Mouse (Mus musculus): Measurements from ENCODE around the gene Copa. TPM values are rescaled to one million over a fixed set of nuclear protein-coding genes. Genes with fewer than 3 reads are reported as not detected.

The Copa gene
- total RNA-seq, 2 experiments from 2014 or later: 136 to 150 TPM

DNA sequence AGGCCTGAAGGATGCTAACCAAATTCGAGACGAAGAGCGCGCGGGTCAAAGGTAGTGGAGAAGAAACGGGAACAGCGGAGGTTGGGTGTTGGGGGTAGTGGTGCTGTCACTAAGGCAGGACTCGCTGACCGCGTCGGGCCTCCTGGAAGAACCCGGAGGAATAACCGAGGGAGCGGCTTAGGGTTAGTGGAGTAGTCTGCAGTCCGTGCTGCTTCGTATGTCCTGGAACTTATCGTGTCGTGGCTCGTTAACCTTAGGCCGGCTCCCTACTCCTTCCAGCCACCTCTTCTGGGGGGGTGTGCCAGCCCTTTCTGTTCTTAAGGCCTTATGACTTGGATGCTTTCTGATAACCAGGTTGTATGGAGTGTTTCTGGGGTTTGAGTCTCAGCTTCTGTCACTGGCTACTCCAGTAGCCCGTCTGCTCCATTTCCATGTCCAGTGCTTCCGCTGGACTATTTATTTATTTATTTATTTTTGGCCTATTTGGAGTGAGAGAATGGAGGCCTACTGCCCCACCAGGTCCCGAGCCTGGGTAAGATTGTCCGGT, 643 bp downstream of the Copa start:
- DNase-seq: no peak
- intact Hi-C loops (cut with DNase I): no loop called here

DNA sequence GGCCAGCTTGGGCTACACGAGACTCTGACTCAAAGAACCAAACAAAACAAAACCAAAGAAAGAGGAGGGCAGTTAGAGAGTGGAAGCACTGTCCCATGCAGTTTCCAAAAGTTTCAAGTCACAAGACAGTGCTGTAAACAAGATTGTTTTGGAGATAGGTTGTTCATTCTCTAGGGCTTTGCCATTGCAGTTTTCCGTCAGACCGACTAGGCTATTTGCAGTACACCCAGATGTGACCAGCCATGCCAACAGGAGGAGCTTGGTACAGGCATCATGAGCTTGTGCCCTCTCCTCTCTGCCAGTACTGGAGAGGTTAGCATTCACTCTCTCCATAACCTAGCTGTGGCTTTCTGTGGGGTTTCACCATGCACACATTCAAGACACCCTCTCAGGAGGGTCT, 11.2 kb downstream of the Copa start:
- peak; percentile 31 for DNase-seq
- intact Hi-C loops (cut with DNase I): loop anchor here (10.0 kb wide), 1 partner anchor 279 kb away; no protein-coding TSS in a partner anchor

- intact Hi-C loops (cut with DNase I): loop anchor here (10.0 kb wide), 1 partner anchor 279 kb away; no protein-coding TSS in a partner anchor
- DNase-seq: no peak
Observed at GRCm38 (mm10) chr1:172094295-172094694, 12.0 kb downstream of the Copa start.

GRCm38 (mm10) chr1:172095202-172095601, 12.9 kb downstream of the Copa start:
- DNase-seq: no peak
- intact Hi-C loops (cut with DNase I): loop anchor here (5.0 to 10.0 kb wide), 2 partner anchors 48 to 280 kb away; no protein-coding TSS in a partner anchor

DNA sequence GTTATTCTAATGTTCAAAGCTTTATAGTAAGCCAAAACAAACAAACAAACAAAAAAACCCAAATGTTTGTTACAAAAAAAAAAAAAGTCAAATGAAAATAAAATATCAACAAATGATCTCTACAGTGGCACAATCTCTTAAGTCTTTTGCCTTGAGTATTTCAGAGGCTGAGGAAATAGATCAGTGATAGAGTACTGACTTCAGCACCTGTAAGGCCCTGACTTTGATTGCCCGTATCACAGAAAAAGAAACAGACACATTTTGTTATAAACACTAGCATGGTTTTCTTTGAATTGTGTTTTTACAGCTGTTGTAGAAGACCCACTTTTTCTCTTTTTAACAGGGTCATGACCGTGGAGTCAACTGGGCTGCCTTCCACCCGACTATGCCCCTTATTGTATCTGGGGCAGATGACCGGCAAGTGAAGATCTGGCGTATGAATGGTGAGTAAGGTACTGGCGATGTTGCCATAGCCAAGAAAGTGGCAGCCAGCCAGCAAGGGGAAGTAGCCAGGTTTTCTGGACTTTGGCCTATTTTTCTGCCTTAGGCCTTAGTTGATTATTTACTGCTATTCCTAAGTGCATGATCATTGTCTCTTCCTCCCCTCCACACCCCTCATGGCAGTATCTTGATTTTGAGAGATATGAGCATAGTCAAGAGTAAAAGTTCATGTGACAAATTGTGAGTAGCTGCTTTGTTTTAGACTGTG, 17.1 kb downstream of the Copa start:
- intact Hi-C loops (cut with DNase I): loop anchor here (5.0 to 10.0 kb wide), 2 partner anchors 52 to 285 kb away; no protein-coding TSS in a partner anchor
- no peak for DNase-seq

GRCm38 (mm10) chr1:172103619-172104018, 21.3 kb downstream of the Copa start:
- intact Hi-C loops (cut with DNase I): no loop called here
- DNase-seq: no peak

DNA sequence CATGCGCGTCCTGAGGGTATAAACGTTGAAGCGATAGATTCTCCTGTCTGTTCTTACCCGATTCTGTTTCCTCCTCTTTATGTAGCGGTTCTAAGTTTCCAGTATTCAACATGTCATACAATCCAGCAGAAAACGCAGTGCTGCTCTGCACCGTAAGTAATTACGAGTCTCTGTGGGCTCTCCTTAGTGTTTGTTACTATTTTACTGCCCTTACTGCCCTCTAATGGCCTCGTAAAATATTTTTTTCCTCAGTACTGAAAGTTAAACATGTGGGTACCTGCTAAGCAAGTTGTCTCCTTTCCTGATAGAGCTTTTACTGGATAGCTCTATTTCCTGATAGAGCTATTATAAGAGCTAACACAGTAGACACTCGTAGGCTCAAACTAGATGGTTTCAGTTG, 22.8 kb downstream of the Copa start:
- intact Hi-C loops (cut with DNase I): no loop called here
- DNase-seq: no peak

GRCm38 (mm10) chr1:172107777-172108477, 25.6 kb downstream of the Copa start:
- intact Hi-C loops (cut with DNase I): no loop called here
- DNase-seq: no peak

DNA sequence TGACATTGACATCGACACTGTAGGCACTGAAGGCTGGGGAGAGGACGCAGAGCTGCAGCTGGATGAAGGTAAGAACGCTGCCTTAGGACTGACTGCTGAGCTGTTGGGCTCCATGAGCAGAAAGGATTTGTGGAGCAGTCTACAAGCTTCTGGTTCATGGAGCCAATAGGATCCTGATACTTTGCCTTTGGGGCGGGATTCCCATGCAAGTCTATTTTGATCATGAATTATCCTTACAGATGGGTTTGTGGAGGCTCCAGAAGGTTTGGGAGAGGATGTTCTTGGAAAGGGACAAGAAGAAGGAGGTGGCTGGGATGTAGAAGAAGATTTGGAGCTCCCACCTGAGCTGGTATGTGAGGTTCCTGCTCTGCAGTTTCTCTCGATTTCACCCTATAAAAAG, 34.6 kb downstream of the Copa start:
- intact Hi-C loops (cut with DNase I): no loop called here

DNA sequence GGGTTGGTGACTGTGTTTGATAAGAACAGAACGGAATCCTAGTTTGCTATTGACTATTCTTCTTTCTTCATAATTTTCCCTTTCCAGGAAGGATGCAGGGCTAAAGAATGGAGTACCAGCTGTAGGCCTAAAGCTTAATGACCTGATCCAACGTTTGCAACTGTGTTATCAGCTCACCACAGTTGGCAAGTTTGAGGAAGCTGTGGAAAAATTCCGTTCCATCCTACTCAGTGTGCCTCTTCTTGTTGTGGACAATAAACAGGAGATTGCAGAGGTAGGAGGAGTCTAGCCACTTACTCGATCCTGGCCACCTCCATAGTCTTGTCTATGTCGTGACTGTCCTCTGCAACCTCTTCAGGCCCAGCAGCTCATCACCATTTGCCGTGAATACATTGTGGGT, 36.8 kb downstream of the Copa start:
- intact Hi-C loops (cut with DNase I): loop anchor here (2.0 kb wide), 1 partner anchor 192 kb away; no protein-coding TSS in a partner anchor
- DNase-seq: no peak

More for the DNA sequence above, 34.6 kb downstream of the Copa start:
- no peak for DNase-seq

- peak; percentile 49 to 61 for DNase-seq
- intact Hi-C loops (cut with DNase I): loop anchor here (2.0 kb wide), 1 partner anchor 191 kb away; no protein-coding TSS in a partner anchor
Observed at GRCm38 (mm10) chr1:172119720-172120119, 37.4 kb downstream of the Copa start.

DNA sequence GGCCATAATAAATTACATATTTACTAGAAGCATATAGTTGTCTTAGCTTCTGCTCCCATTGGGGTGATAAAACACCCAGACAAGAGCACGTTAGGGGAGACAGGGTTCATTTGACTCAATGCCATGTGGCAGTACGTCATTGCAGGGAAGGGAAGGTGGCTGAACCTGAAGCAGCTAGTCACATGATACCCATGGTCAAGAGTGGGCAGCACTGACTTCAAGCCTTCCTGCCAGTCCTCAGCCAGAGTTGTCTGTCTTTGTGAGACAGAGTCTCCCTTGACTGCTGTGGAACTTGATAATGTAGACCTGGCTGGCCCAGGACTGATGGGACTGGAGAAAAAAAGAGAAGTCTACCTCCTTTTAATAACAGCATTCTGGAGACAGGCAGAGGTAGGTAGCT, 40.3 kb downstream of the Copa start:
- no peak for DNase-seq
- intact Hi-C loops (cut with DNase I): no loop called here

DNA sequence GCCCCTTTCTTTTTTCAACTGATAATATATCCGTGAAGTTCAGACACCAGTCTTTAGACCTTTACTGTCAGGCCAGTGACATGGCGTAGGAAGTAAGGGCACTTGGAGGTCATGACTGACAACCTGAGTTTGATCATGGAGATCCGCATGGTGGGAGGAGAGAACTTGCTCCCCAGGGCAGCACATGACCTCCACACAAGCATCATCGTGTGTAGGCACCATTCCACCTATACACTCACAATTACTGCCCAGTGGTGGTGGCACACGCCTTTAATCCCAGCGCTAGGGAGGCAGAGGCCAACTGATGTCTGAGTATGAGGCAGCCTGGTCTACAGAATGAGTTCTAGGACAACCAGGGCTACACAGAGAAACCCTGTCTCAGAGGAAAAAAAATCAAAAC, 42.2 kb downstream of the Copa start:
- no peak for DNase-seq
- intact Hi-C loops (cut with DNase I): no loop called here

DNA sequence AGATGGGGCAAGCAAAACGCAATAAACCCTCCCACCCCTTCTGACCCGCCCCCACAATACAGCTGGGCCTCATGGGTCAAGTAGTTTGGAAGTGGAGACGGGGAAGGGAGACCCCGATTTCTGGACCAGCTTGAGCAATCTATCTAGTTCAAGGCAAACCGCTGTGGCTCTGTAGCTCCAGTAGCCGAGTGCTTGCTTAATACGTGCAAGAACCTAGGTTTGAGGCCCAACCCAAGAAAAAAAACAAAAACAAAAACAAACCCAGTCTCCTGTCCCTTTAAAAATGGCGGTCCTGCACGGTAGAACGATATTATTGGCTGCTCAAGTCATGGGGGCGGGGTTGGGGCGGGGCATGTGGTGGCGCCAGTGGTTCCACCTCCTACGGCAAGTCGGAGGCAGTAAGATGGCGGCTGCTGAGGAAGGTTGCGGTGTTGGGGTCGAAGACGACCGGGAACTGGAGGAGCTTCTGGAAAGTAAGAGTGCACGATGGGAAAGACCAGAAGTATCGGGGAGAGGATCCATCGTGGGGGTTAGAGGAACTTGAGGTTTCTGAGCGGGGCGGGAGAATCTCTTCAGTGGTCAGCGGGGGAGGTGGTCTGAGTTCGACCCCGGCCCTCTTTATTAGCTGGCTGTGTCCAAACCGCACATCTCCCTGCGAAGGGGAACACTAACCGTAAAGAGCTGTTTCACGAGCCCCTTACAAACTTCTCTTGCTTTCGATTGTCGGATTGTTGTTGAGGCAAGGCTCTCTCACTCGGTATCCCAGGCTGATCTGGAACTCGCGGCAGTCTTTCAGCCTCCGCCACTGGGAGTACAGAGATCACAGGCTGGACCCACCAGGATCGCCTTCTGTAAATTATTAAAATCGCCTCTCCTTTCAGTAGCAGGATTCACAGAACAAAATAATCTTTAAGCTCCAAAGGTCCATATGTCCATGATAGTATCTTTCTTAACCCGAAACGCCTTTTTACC, 44.3 kb downstream of the Copa start, which contains the start of gene Pex19:
Gene Pex19 (plus strand): TSS at position 380 of the 972 bp plus-strand sequence.
- intact Hi-C loops (cut with DNase I): loop anchor here (2.0 kb wide), 1 partner anchor 184 kb away; no protein-coding TSS in a partner anchor
- peak; percentile 81 to 88 for DNase-seq

DNA sequence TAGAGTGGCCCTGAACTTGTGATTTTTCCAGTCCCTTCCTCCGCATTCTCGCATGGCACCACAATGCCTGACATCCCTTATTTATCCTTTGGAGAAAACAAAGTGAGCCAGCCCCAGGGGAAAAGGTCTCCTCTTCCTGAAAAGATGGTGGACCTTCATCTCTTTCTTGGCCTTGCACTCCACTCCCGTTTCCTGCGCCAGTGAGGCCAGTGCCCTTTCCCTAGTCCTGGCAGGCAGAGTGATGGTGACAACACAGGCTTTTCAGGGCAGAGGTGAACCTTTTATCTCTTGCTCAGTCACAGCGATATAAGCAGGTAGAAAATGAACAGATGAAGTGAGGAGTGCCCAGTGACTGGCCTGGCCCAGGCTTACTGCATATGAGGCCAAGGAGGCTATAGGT, 45.2 kb downstream of the Copa start:
- intact Hi-C loops (cut with DNase I): loop anchor here (2.0 kb wide), 1 partner anchor 183 kb away; no protein-coding TSS in a partner anchor
- peak in 1 of 2 experiments; percentile 27 for DNase-seq

GRCm38 (mm10) chr1:172128563-172128962, 46.2 kb downstream of the Copa start:
- intact Hi-C loops (cut with DNase I): no loop called here
- no peak for DNase-seq

DNA sequence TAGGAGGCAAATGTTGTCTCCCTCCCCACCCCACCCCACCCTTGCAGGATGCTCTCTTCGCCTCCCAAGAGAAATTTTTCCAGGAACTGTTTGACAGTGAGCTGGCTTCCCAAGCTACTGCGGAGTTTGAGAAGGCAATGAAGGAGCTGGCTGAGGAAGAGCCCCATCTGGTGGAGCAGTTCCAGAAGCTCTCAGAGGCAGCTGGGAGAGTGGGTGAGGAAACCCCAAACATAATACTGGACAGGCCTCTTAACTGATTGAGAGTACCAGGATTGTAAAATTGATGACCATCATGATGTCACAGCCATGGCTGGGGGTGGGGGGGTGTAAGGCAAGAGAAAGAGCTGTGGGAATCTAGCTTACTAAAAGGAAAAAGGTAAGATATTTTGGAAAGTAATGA, 46.8 kb downstream of the Copa start:
- intact Hi-C loops (cut with DNase I): no loop called here
- peak in 1 of 2 experiments; percentile 43 for DNase-seq

- no peak for DNase-seq
- intact Hi-C loops (cut with DNase I): no loop called here
Observed at GRCm38 (mm10) chr1:172129780-172130179, 47.5 kb downstream of the Copa start.

- DNase-seq: peak; percentile 40 to 48
- intact Hi-C loops (cut with DNase I): no loop called here
Observed at GRCm38 (mm10) chr1:172132319-172132718, 50.0 kb downstream of the Copa start.

GRCm38 (mm10) chr1:172133535-172133934, 51.2 kb downstream of the Copa start:
- peak; percentile 39 to 54 for DNase-seq
- intact Hi-C loops (cut with DNase I): no loop called here
